Mouse (Mus musculus) B cell, adult 2 months (primary cell): Measurements from ENCODE around the gene Kmt2a.

Experiments used
- DNase-seq, 2 experiments: peaks; one replicate each; pipeline ENCODE4 v3.0.0; 2022

Kmt2a gene

DNA sequence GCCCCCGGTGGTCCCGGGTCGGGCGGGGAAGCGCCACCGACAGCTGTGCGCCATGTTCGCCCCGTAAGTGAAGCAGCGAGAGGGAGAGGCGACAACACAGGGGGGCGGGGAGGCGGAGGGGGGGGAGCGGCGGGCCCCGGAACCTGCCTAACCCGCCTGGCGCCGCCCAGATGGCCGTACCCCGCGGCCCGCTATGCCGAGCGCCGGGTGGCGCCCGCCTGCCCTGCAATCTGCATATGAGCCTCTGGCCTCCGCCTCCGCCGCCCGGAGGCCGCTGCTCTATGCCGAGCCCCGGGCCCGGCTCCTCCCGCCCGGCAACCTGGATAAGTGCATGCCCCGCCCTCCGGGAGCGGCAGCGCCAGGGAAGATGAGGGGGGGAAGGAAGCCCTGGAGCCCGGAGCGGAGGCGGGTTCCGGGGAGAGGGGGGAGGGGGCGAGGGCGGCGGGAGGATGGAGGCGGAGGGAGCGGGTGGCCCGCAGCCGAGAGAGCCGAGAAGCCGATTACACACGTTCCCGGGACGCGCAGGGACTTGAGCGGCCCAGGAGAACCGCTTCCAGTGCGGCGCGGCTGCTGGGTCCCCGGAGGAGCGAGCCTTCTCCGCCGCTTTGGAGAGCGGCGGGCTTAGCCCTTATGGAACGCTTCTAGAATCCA lies at the start of gene Kmt2a:
Gene Kmt2a, minus strand, starts transcription at position 76 of the 651 bp plus-strand sequence.
- peak; percentile 95 to 96 for DNase-seq

GRCm38 (mm10) chr9:44921543-44921942 lies 40.4 kb upstream of the Kmt2a start:
- no peak for DNase-seq

DNA sequence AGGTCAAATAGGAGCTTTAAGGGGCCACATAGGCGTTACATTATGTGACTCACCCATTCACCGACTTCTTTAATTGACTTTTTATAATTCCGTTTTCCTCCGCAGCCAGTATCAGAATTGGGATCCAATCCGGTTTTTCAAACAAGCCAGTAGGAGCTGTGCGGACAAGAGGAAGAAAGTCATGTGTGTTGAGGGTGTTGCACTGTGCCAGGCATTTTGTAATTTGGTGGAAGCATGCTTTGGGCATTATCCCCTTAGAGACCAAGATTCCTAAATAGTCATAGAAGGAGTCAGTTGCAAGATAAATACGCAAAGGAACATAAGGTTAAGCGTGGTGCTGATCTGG lies 40.0 kb upstream of the Kmt2a start:
- no peak for DNase-seq

DNA sequence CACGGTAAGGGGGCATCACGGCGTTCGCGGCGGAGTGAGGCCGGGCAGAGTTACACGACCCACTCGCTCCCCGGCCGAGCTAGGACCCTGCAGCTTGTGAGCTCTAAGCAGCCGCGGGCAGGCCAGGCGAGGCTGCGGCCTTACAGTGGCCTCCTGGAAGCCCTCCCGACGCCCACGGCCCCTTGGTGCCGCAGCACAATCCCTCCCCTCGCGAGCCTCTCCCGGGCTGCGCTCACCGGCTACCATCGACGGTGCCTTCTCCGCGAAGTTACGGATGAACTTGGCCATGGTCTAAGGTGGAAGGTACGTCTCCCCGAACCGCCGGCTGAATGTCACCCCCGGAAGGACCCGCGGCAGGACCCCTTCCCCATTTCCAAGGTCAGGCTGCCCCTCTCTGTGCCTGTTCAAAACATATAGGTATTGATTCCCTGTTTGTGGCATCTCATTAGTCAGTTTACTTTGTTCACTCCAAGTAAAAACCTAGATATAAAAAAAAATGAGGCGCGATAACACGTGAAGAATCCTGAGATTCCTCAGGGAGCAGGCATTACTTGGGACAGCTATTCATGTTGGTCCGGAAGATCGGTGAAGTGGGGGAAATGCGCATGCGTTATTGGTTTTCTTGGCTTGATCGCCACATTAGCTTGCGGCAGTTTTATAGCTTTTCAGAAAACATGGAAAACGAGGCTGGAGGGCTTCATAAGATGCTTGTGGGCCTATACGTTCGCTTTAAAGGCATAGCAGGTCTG lies 39.5 kb upstream of the Kmt2a start, which contains the start of gene Atp5l:
Gene Atp5l, minus strand, starts transcription at position 369 of the 749 bp plus-strand sequence.
- DNase-seq = peak; percentile 85 to 86

DNA sequence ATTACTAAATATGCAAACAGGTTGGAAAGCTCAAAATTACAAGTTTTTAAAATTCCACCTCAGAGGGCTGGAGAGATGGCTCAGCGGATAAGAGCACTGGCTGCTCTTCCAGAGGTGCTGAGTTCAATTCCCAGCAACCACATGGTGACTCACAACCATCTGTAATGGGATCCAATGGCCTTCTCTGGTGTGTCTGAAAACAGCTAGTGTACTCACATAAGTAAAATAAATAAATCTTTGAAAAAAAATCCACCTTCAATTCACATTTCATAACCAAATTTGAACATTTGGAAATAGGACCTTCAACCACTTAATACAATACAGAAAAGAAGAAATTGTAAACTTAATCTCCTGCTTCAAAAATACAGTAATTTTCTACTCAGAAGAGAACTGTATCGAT lies 38.5 kb upstream of the Kmt2a start:
- no peak for DNase-seq

GRCm38 (mm10) chr9:44916196-44916595 lies 35.1 kb upstream of the Kmt2a start:
- peak; percentile 68 to 71 for DNase-seq

DNA sequence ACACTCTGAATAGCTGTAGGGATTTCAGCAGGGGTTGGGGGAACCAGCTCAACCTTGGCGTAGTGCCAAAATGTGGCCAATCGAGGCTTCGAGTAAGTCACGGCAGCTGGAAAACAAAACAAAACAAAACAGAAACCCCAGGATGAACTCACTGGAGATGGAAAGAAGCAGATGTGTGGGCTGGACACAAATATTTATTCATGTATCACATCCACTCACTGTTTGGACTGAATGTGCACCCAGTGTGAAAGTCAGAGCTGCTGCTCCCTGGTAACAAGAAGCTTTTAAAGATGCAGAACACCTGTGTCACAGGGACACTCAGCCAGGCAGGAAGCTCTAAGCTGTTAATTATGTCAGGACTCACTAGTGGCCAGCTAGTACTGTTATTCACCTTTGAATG lies 33.6 kb upstream of the Kmt2a start:
- DNase-seq = no peak

- no peak for DNase-seq
These were observed 30.3 kb upstream of the Kmt2a start for GRCm38 (mm10) chr9:44911365-44911764.

GRCm38 (mm10) chr9:44905620-44906019 lies 24.5 kb upstream of the Kmt2a start:
- DNase-seq = no peak

DNA sequence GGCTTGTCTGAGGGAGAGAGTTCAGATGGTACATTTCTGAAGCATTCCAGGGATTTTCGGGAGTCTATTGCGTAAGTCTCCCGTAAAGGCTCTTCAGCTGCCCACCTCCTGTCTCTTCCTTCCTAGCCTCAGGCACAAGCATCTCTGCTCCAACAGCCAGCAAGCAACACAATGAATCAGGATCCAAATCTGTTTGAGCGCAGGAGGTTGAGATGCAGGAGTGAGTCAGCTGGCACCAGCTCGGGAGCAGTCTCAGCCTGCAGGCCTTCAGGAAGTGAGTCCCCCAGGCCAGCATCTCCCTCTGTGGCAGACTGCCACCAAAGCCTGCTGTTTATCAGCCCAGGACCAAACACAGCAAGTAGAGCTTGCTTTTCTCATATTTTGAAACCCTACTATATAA lies 23.9 kb upstream of the Kmt2a start:
- DNase-seq = no peak

GRCm38 (mm10) chr9:44903856-44904255 lies 22.8 kb upstream of the Kmt2a start:
- DNase-seq = no peak

GRCm38 (mm10) chr9:44900402-44900801 lies 19.3 kb upstream of the Kmt2a start:
- DNase-seq = peak; percentile 30 to 34

- no peak for DNase-seq
These were observed 18.6 kb upstream of the Kmt2a start for GRCm38 (mm10) chr9:44899716-44900115.

DNA sequence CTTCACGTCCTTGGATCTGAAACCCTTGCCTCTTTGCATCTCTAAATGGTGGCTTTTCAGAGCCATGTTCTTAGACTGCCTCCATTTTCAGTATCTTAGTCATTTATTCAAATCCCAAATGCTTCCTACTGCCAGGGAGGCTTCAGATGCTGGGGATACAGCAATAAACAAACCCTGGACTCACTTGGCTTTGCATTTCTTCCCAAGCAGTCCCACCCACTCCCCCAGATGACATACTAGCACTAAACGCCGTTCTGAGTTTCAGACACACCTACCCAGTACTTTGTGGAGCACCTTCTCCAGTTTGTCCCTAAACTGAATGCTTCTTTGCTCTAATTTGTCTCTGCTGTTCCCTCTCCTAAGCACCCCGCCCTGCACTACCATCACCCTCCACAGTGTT lies 15.9 kb upstream of the Kmt2a start:
- no peak for DNase-seq

GRCm38 (mm10) chr9:44892664-44893063 lies 11.6 kb upstream of the Kmt2a start:
- DNase-seq = no peak

DNA sequence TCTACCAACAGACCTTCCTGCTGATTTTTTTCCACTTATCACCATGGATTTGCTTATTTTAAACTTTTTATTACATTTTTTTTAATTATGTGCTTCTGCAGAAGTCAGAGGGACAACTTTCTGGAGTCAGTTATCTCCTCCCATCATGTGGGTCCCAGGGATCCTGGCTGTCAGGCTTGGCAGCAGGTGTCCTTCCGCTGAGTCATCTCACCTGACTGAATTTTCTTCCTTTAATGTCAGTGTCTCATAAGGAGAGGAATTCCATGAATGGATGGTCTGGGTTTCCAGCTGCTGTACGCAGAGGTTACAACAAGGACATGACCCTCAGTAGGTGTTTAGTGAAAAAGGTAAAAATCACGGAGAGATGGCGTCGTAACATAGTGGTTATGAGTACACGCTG lies 10.1 kb upstream of the Kmt2a start:
- DNase-seq = no peak

DNA sequence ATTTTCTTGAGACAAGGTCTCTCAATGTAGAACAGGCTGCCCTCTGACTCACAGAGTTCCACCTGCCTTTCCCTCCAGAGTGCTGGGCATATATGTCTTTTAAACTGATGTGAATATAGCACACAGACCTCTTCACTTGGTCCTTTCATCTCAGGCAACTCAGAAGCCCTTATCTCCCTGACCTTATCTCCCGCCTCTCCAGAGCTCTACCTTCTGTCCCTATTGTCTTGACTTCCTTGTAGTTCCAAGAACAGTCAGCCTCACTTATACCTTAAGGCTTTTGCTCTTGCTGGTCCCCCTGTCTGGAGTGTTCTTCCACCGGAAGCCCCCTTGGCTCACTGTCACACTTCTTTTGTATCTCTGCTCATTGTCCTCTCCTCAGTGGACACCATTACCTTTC lies 9.0 kb upstream of the Kmt2a start:
- DNase-seq = no peak

GRCm38 (mm10) chr9:44888114-44888624 lies 7.1 kb upstream of the Kmt2a start:
- peak; percentile 12 for DNase-seq

GRCm38 (mm10) chr9:44882981-44883569 lies 2.0 kb upstream of the Kmt2a start:
- peak; percentile 38 to 43 for DNase-seq

GRCm38 (mm10) chr9:44882436-44882980 lies 1.4 kb upstream of the Kmt2a start:
- peak; percentile 78 to 82 for DNase-seq

DNA sequence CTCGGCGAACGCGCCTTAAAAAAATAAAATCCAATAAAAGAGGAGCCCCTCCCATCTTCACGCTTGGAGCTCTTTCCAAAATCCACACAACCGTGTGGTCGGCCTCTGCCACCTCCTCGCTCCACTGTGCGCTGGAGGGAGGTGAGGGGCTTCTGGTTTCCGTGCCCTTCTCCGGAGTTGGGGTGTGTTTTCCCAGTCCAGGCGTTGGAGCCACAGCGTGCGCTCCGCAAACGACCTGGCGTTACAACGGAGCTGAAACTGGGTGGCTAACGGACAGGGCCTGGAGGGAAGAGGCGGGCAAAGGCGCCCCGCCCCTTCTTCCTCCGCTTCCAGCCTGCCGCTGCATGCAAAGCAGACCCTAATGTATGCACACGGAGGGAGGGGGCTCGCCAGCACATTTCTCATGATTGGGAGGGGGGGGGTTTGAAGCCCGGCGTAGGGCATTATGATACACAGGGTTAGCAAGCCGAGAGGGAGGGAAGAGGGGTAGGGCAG lies 892 bp upstream of the Kmt2a start:
- DNase-seq = peak; percentile 47 to 53

DNA sequence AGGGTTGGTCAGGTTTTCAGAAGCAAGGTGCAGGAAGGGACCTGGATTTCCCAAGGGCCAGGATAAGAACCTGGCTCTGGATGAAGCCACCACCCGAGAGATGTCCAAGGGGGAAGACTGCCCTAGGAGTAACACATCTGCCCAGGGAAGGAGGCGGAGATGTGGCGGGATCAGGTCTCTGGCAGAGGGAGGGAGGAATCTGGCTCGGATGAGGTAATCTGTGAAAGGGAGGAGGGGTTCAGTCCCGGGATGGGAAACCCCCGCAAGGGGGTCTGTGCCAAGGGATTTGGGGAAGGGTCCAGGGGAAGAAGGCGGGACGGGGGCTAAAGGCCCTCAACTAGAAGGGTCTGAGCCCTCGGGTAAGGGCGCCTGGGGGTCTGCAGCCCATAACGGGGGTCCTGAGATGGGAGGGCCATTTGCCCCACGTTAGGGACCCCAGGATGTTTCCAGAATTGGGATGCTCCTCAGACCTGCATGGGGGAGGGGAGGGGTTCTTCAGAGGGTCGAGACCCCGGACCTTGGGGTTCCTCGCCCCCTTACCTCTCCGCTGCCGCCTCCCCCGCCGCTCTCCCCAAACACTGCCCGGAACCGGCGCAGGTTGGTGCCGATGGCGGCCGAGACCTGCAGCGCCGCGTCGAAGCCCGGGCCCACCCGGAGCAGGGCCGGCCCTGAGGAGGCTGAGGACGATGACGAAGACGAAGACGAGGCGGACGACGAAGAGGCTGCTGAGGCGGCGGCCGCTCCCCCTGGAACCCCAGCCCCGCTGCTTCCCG lies 601 bp downstream of the Kmt2a start:
- DNase-seq = no peak
